In genomic region chr1:14626685-14627084, GRCm38 (mm10) we compare ENCODE assay signal across 22 mouse cellular contexts.
"Had no signal": no experiment of that assay in that cellular context is flagged by ENCODE, and none has a peak within 500 bp of the region (broad histone marks: within the 10 kb centered on the region; RNA-seq: fewer than 3 reads in every experiment).

No protein-coding gene starts in this region.

- ATAC-seq: liver, embryonic 12.5 days; midbrain, embryonic 16.5 days had no signal

- DNase-seq: kidney, adult 11 months; kidney, adult 8-10 months; kidney, postnatal 10 days; kidney, postnatal 4 days; liver; lung, adult 18-20 months; lung, postnatal 10 days; lung, postnatal 36 days; retina, postnatal 1 day; right cerebral cortex, postnatal 25 days; spleen, adult 18-20 months; thymus, postnatal 25 days had no signal

- H3K27me3 ChIP-seq: liver, embryonic 12.5 days; liver, embryonic 15.5 days; lung, embryonic 15.5 days; megakaryocyte, embryonic 14.5 days; midbrain, embryonic 12.5 days; neural tube, embryonic 13.5 days; stomach, embryonic 15.5 days had no signal

- H3K4me1 ChIP-seq: limb, embryonic 10.5 days; limb, embryonic 13.5 days; liver, embryonic 12.5 days; liver, embryonic 15.5 days; lung, embryonic 15.5 days; megakaryocyte, embryonic 14.5 days; stomach, embryonic 15.5 days had no signal

- H3K4me3 ChIP-seq: limb, embryonic 10.5 days; limb, embryonic 13.5 days; liver, embryonic 12.5 days; liver, embryonic 15.5 days; lung, embryonic 15.5 days; megakaryocyte, embryonic 14.5 days; midbrain, embryonic 12.5 days; neural tube, embryonic 13.5 days; stomach, embryonic 15.5 days had no signal

- H3K36me3 ChIP-seq: limb, embryonic 10.5 days; limb, embryonic 13.5 days; liver, embryonic 12.5 days; liver, embryonic 15.5 days; lung, embryonic 15.5 days; midbrain, embryonic 12.5 days; neural tube, embryonic 13.5 days; stomach, embryonic 15.5 days had no signal

- H3K9ac ChIP-seq: limb, embryonic 13.5 days; liver, embryonic 12.5 days; liver, embryonic 15.5 days; lung, embryonic 15.5 days; midbrain, embryonic 12.5 days; neural tube, embryonic 13.5 days; stomach, embryonic 15.5 days had no signal

- H3K4me2 ChIP-seq: limb, embryonic 13.5 days; liver, embryonic 12.5 days; liver, embryonic 15.5 days; lung, embryonic 15.5 days; midbrain, embryonic 12.5 days; neural tube, embryonic 13.5 days; stomach, embryonic 15.5 days had no signal

- H3K27ac ChIP-seq: limb, embryonic 10.5 days; limb, embryonic 13.5 days; liver, embryonic 12.5 days; liver, embryonic 15.5 days; lung, embryonic 15.5 days; midbrain, embryonic 12.5 days; neural tube, embryonic 13.5 days; stomach, embryonic 15.5 days had no signal

- H3K9me3 ChIP-seq: limb, embryonic 10.5 days; limb, embryonic 13.5 days; liver, embryonic 12.5 days; liver, embryonic 15.5 days; lung, embryonic 15.5 days; megakaryocyte, embryonic 14.5 days; midbrain, embryonic 12.5 days; neural tube, embryonic 13.5 days; stomach, embryonic 15.5 days had no signal
